Mouse (Mus musculus) cortical plate, adult 2 months (tissue): ENCODE measurements around the gene Stox2. TPM values are rescaled to one million over a fixed set of nuclear protein-coding genes. Genes with fewer than 3 reads are reported as not detected.

Experiments used
- H3K27ac ChIP-seq: fragments of 200-500 bp; 2 replicates; pipeline ENCODE4 v1.5.1; 2012; ENCODE audit warnings: low read length, control low read depth, inconsistent platforms; ENCODE audit not compliant: insufficient read depth
- H3K4me1 ChIP-seq: fragments of 200-500 bp; 2 replicates; pipeline ENCODE4 v1.6.1; 2011; ENCODE audit warnings: low read length; ENCODE audit not compliant: control insufficient read depth, insufficient read depth
- H3K4me3 ChIP-seq: fragments of 200-500 bp; 2 replicates; pipeline ENCODE4 v1.5.1; 2011; ENCODE audit warnings: mild to moderate bottlenecking, low read length, control low read depth; ENCODE audit not compliant: insufficient read depth
- CTCF ChIP-seq: fragments of 200-500 bp; IDR thresholded peaks from 2 replicates; pipeline ENCODE4 v1.5.1; 2011; ENCODE audit warnings: mild to moderate bottlenecking, control low read depth, low read length; ENCODE audit not compliant: insufficient read depth; ENCODE audit errors: extremely low read depth
- POLR2A ChIP-seq: fragments of 200-500 bp; IDR thresholded peaks from 2 replicates; pipeline ENCODE4 v1.6.1; 2011; ENCODE audit warnings: mild to moderate bottlenecking, low read length, control low read depth; ENCODE audit not compliant: insufficient read depth; ENCODE audit errors: extremely low read depth
- polyA plus RNA-seq: library from polyadenylated mRNA; depleted of rRNA; stranded (reverse); fragments of >200 nt; gene quantifications from 2 replicates; pipeline ENCODE4 v1.2.3, GENCODE M21; 2012

Gene Stox2
- polyA plus RNA-seq, 1 experiment: 21.5 TPM

GRCm38 (mm10) chr8:47367029-47367428 is 79.1 kb downstream of the Stox2 start:
- no peak for TF ChIP-seq POLR2A
- TF ChIP-seq CTCF: no peak

DNA sequence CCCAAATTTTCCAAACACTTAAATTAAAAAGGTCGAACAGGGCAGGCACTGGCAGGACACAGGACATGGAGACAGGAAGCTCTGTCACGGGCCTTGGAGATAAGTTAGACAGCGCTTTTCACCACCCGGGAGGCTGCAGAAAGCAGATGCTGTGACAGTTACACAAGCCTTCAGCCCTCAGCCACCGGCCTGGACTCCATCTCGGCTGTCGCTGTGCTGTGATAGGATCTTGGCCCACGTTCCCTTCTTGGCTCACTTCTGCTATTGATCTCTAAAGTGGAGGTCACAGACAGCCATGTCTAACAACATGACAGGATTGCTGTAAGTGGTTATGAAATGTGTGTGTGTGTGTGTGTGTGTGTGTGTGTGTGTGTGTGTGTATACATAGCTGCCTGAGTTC is 82.9 kb downstream of the Stox2 start:
- no peak for TF ChIP-seq CTCF
- H3K4me1 ChIP-seq: no peaks in the 10 kb centered on the region
- no peak overlapping the region for H3K4me3 ChIP-seq
- no peak overlapping the region for H3K27ac ChIP-seq

More at GRCm38 (mm10) chr8:47367029-47367428, 79.1 kb downstream of the Stox2 start:
- Histone ChIP-seq H3K4me1 (peaks cover 3% of the 10 kb centered on the region; the same call in 1 of the 2 replicates), H3K27ac (no peak overlapping the region), H3K4me3 (no peak overlapping the region)

- TF ChIP-seq POLR2A (no peak), CTCF (no peak)
Observed at GRCm38 (mm10) chr8:47355340-47355906, 90.7 kb downstream of the Stox2 start.

GRCm38 (mm10) chr8:47354523-47355168 is 91.5 kb downstream of the Stox2 start:
- Histone ChIP-seq H3K27ac (no peak overlapping the region), H3K4me1 (no peaks in the 10 kb centered on the region), H3K4me3 (no peak overlapping the region)
- TF ChIP-seq CTCF: no peak

More at GRCm38 (mm10) chr8:47355340-47355906, 90.7 kb downstream of the Stox2 start:
- Histone ChIP-seq H3K4me1 (no peaks in the 10 kb centered on the region), H3K27ac (no peak overlapping the region), H3K4me3 (no peak overlapping the region)

- TF ChIP-seq CTCF (no peak), POLR2A (no peak)
- Histone ChIP-seq H3K4me1 (no peaks in the 10 kb centered on the region), H3K27ac (no peak overlapping the region), H3K4me3 (no peak overlapping the region)
Observed at GRCm38 (mm10) chr8:47351914-47352701, 94.1 kb downstream of the Stox2 start.

DNA sequence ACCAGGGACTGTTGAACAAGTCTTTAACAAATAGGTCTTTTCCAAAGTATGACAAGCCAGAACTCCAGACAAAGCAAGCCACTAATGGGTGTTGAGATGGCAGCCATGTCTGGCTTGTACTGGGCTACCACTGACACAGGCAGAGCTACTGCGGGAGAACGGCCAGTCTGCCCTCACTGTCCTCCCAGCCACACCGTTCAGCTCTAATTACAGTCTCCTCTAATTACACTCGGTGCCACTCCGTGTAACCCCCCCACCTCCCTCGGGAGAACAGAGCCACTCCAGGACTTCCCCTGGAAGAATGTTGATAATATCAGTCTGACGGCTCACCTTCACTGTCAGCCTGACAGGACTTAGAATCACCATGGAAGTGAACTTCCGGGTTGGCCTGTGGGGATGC is 97.1 kb downstream of the Stox2 start:
- H3K4me3 ChIP-seq: no peak overlapping the region
- H3K4me1 ChIP-seq: peaks cover 3% of the 10 kb centered on the region; the same call in 1 of the 2 replicates
- H3K27ac ChIP-seq: no peak overlapping the region
- TF ChIP-seq CTCF: no peak
- TF ChIP-seq POLR2A: no peak

DNA sequence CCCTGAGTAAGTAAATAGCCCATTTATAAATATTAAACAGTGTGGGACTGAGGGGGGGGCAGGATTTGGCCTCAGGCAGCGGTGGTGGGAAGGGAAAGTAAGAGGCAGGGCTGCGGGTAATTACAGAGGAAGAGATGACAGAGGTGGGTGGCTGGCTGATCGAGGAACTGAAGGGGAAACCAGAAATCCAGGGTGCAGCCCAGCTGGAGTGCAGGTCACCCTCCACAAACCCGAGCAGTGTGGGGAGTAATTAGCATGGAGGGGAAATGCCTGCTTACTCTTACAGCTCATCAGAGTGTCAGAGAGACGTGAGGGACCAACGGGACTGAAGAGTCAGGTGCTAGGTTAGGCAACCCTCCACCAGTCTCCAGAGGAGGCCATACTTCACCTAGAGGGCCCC is 98.4 kb downstream of the Stox2 start:
- Histone ChIP-seq H3K4me1 (peaks cover 3% of the 10 kb centered on the region; the same call in 1 of the 2 replicates), H3K27ac (no peak overlapping the region), H3K4me3 (no peak overlapping the region)
- no peak for TF ChIP-seq POLR2A
- TF ChIP-seq CTCF: no peak

DNA sequence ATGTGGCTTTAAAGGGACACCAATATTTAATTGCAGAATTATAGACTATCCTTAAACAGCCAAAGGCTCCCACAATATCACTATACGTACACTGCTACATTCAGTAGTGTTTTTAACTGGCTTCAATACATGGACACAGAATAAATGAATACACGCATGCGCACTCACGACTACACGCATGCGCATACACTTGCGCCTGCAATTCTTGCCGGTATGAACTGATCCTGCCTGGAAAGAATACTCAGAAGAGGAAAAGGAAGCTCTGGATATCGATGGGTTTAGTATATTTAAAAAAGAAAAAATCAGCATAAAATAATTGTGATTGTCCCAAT is 100.4 kb downstream of the Stox2 start:
- Histone ChIP-seq H3K4me3 (0 out of 2 replicates have a peak overlapping the region, but pooled peaks have one; percentile 11), H3K4me1 (peaks cover 3% of the 10 kb centered on the region; the same call in 1 of the 2 replicates), H3K27ac (0 out of 2 replicates have a peak overlapping the region, but pooled peaks have one; percentile 19)
- TF ChIP-seq CTCF (no peak), POLR2A (peak; percentile 74)

- H3K27ac ChIP-seq: 0 out of 2 replicates have a peak overlapping the region, but pooled peaks have one; percentile 19
- no peak for TF ChIP-seq POLR2A
- TF ChIP-seq CTCF: no peak
Observed at GRCm38 (mm10) chr8:47345085-47345771, 100.9 kb downstream of the Stox2 start.

More at GRCm38 (mm10) chr8:47345085-47345771, 100.9 kb downstream of the Stox2 start:
- Histone ChIP-seq H3K4me1 (peaks cover 3% of the 10 kb centered on the region; the same call in 1 of the 2 replicates), H3K4me3 (peak overlapping the region; percentile 11; the same call in 1 of the 2 replicates)
